Mouse (Mus musculus) ovary, adult 2 months (tissue): ENCODE data around the gene Gm10840. TPM values are rescaled to one million over a fixed set of nuclear protein-coding genes. Genes with fewer than 3 reads are reported as not detected.

Experiments used
- polyA plus RNA-seq: library from polyadenylated mRNA; depleted of rRNA; stranded (reverse); fragments of >200 nt; gene quantifications from 2 replicates; pipeline ENCODE4 v1.2.3, GENCODE M21; 2012; rRNA removed

The Gm10840 gene
- polyA plus RNA-seq = not detected in 2 replicates

GRCm38 (mm10) chr11:106160841-106161721 is at the start of gene Gm10840, which contains the start of gene Limd2:
Gene Gm10840, plus strand, starts transcription at chr11:106160850.
Gene Limd2, minus strand, starts transcription at chr11:106160860.

GRCm38 (mm10) chr11:106202123-106202465 is 41.4 kb downstream of the Gm10840 start, which contains the start of gene Strada:
Gene Strada, minus strand, starts transcription at chr11:106202168.

Other genes with a start within 250 kb of the Gm10840 start
- gene Cyb561, start 207.5 kb upstream of the Gm10840 start, polyA plus RNA-seq = 43.9 and 48.1 TPM in 2 replicates
- gene Ace, start 192.9 kb upstream of the Gm10840 start, polyA plus RNA-seq = 33.7 and 33.9 TPM in 2 replicates
- gene Ace3, start 166.2 kb upstream of the Gm10840 start, polyA plus RNA-seq = not detected in 2 replicates
- gene Kcnh6, start 152.7 kb upstream of the Gm10840 start, polyA plus RNA-seq = 0.41 and 0.78 TPM in 2 replicates
- gene Dcaf7, start 124.0 kb upstream of the Gm10840 start, polyA plus RNA-seq = 50.3 and 50.4 TPM in 2 replicates
- 13.4 and 14.6 TPM in 2 replicates for gene Taco1, start 94.8 kb upstream of the Gm10840 start, polyA plus RNA-seq
- gene Map3k3, start 76.2 kb upstream of the Gm10840 start, polyA plus RNA-seq = 51.7 and 55.4 TPM in 2 replicates
- gene Limd2, start within 50 bp of the Gm10840 start, polyA plus RNA-seq = 26.1 and 32.1 TPM in 2 replicates
- 24.5 and 35.7 TPM in 2 replicates for gene Strada, start 41.3 kb downstream of the Gm10840 start, polyA plus RNA-seq
- gene Ccdc47, start 55.5 kb downstream of the Gm10840 start, polyA plus RNA-seq = 9.6 and 9.7 TPM in 2 replicates
- gene Ddx42, start 56.1 kb downstream of the Gm10840 start, polyA plus RNA-seq = 10.6 and 14.3 TPM in 2 replicates
- 21.0 and 22.2 TPM in 2 replicates for gene Ftsj3, start 95.2 kb downstream of the Gm10840 start, polyA plus RNA-seq
- gene Psmc5, start 95.3 kb downstream of the Gm10840 start, polyA plus RNA-seq = 26.6 and 33.6 TPM in 2 replicates
- gene Smarcd2, start 112.1 kb downstream of the Gm10840 start, polyA plus RNA-seq = 116 and 149 TPM in 2 replicates
- 0.24 and 0.45 TPM in 2 replicates for gene Tcam1, start 115.8 kb downstream of the Gm10840 start, polyA plus RNA-seq
- not detected in 2 replicates for gene Gh, start 141.0 kb downstream of the Gm10840 start, polyA plus RNA-seq
- 1.6 and 1.9 TPM in 2 replicates for gene Cd79b, start 153.9 kb downstream of the Gm10840 start, polyA plus RNA-seq
- 0.17 and 0.24 TPM in 2 replicates for gene Scn4a, start 192.4 kb downstream of the Gm10840 start, polyA plus RNA-seq
- 55.9 and 61.8 TPM in 2 replicates for gene Prr29, start 204.6 kb downstream of the Gm10840 start, polyA plus RNA-seq
- 21.6 and 26.7 TPM in 2 replicates for gene Icam2, start 227.2 kb downstream of the Gm10840 start, polyA plus RNA-seq